Mouse (Mus musculus): ENCODE measurements around the gene Olfr824.
A peak's percentile ranks its signal among the peaks of the same experiment; 100 is the strongest.
"Not testable (repeated sequence)": the region's sequence is repeated elsewhere in the genome, so short reads cannot be mapped to it uniquely, and the experiment has no call there.

Gene Olfr824

GRCm38 (mm10) chr10:130129900-130130299, at the start of gene Olfr824:
Olfr824 (minus strand) TSS chr10:130130000.
- not testable (repeated sequence) for DNase-seq

- DNase-seq, result no peak
Measured at GRCm38 (mm10) chr10:130166666-130167065, 36.9 kb upstream of the Olfr824 start, which contains the start of gene Olfr825. Olfr825 (minus strand) TSS chr10:130166766.

GRCm38 (mm10) chr10:130165196-130165595, 35.4 kb upstream of the Olfr824 start:
- no peak for DNase-seq

GRCm38 (mm10) chr10:130144121-130144520, 14.3 kb upstream of the Olfr824 start:
- DNase-seq, result no peak

- DNase-seq, result not testable (repeated sequence)
Measured at GRCm38 (mm10) chr10:130142481-130142880, 12.7 kb upstream of the Olfr824 start.

GRCm38 (mm10) chr10:130134811-130135210, 5.0 kb upstream of the Olfr824 start:
- DNase-seq, result no peak

- not testable (repeated sequence) for DNase-seq
Measured at GRCm38 (mm10) chr10:130116045-130116444, 13.8 kb downstream of the Olfr824 start.

- DNase-seq, result not testable (repeated sequence)
Measured at GRCm38 (mm10) chr10:130115283-130115682, 14.5 kb downstream of the Olfr824 start, which contains the start of gene Olfr823. Olfr823 (minus strand) TSS chr10:130115383.

- no peak for DNase-seq
Measured at GRCm38 (mm10) chr10:130096104-130096503, 33.7 kb downstream of the Olfr824 start.

GRCm38 (mm10) chr10:130092838-130093440, 36.9 kb downstream of the Olfr824 start:
- DNase-seq, result peak; percentile 25

All from kidney, postnatal 14 days (tissue).